Mouse (Mus musculus): Measurements from ENCODE around the gene Gdf15.

The Gdf15 gene

DNA sequence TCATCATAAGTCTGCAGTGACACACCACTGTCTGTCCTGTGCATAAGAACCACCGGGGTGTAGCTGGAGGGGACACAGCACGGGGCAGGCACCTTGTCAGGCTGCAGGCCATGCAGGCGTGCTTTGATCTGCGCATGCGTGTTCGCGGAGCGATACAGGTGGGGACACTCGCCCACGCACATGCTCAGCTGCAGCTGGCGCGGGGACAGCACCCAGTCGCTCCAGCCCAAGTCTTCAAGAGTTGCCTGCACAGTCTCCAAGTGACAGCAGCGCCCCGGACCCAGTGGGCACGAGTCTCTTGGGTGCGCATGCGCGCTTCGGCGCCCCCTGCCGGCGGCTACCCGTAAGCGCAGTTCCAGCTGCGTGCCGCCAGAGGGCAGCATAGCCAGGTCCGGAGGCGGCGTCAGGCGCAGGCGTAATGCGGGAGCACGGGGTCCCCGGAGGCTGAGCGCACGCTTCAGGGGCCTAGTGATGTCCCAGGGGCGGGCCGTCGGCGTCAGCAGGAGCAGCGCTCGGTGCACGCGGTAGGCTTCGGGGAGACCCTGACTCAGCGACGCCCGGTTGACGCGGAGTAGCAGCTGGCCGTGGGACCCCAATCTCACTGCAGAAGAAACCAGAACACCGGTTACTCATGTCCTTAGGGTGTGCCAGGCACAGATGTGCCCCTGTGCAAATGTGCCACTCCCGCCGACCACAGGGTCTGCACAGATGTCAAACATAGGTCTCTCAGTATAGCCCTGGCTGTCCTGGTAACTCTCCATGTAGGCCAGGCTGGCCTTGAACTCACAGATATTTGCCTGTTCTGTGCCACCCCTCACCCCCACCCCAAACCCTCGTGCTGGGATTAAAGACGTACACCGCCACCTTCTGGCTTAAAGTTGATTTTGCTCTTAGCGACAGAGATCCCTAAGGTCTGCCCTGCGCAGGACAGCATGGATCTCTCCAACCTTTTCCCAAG, 2.4 kb downstream of the Gdf15 start:
- peak; percentile 97 for DNase-seq (ENCODE audit: low read depth, low spot score)

DNA sequence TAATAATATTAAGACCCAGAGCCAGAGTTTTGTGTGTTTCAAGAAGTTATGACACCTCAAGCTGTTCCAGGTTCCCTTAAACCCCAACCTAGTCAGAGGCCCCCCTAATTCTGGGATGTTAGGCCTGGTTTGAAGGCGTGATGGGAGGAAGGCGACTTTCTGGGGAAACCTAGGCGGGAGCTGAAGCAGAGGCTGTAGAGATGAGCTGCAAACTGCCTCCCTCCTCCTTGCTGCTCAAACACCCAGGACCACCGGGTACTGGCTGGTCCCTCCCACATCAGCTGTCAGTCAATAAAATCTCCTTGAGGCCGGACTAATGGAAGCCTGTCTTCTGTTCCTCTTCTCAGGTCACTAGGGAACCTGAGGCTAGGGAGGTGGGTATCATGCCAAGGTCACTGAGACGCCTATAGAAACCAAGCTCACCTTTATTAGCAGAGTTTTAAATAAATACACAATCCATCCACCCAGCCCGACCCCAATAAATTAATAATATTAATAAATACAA, 3.2 kb downstream of the Gdf15 start:
- no peak for DNase-seq (ENCODE audit: low read depth, low spot score)

DNA sequence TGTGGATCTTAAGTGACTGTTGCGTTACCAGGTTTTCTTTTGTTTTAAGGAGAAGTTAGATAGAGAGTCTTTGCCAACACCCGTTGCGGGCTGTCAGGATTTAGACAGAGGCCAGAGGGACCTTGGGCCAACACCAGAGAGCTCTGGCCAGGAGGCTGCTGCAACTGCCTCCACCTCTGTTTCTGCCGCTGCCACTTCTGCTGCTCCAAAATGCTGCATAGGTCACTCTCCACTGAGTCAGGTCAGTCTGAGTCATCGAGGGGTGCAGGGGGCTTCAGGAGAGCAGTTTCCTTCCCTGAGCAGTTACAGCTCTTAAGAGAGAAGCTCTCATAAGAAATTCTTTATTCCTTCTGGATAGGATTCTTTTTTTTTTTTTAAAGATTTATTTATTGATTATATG, 5.2 kb downstream of the Gdf15 start:
- DNase-seq (ENCODE audit: low read depth, low spot score), result no peak

DNA sequence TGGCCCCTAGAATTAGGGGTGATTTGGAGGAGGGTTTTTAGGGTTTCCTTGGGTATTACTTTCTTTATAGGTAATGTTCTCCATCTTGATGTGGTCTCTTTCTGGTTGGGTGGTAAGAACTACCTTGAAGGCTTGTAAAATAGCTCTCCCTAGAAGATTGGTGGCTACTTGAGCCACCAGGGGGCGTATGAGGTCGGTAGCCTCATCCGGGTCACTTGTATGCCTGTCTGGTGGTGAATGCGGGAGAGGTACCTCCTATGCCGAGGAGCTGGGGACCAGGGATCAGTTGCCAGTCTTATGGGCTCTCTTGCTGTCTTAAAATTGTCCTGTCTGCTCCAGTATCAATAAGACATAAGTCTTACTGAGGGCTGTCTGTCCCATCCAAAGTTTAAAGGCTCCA, 7.2 kb downstream of the Gdf15 start:
- DNase-seq (ENCODE audit: low read depth, low spot score), result peak; percentile 61

DNA sequence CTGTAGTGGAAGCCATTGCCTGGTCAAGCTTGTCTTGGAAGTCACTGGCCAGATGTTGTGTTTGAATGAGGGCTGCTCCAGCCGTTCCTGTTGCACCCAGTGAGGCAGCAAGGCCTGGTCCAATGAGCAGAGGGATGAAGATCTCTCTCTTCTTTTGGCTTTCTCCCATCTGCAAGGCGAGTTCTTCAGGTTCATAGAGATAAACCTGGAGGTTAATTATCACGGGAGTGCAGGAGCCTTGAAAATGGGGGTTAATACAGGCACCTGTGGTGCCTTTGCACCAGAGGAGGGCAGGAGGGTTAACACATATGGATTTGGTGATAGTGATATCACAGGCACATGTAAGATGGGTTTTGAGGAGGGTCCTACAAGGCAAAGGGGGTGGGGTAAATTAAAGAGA, 10.0 kb downstream of the Gdf15 start:
- no peak for DNase-seq (ENCODE audit: low read depth, low spot score)

DNA sequence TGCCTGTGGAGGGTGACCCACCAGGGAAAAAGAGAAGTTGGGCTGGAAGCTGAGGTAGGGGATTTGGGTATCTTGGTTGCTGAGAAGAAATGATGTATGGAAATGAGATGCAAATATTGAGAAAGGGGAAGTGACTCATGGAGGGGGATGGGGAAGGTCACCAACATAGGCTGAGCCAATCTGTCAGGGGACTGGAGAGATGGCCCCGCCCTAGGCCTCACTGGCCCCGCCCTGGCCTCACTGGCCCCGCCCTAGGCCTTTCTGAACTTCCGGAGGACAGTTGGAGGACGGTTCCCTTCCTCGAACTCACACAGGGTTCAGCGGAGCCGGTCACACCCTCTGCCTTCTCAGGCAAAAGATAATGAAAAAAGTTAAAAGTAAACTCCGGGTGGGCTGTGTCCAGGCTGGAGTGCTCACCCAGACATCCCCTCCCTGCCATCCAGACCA, 13.3 kb downstream of the Gdf15 start:
- peak; percentile 91 for DNase-seq (ENCODE audit: low read depth, low spot score)

DNA sequence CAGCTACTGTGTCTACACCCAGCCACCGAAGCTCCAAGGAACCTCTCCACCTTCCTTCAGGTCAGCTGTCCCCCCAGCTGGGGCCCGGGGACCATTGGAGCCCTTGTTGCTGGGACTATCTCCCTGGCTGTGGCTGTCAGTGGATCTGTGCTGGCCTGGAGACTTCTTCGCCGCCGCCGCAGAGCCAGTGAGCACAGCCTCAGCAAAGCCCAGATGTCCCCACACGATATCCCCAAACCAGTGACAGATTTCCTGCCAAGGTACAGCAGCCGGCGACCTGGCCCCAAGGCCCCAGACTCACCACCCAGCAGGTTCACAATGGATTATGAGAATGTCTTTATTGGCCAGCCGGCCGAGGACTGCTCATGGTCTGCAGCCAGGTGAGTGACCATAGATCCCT, 14.3 kb downstream of the Gdf15 start:
- no peak for DNase-seq (ENCODE audit: low read depth, low spot score)

DNA sequence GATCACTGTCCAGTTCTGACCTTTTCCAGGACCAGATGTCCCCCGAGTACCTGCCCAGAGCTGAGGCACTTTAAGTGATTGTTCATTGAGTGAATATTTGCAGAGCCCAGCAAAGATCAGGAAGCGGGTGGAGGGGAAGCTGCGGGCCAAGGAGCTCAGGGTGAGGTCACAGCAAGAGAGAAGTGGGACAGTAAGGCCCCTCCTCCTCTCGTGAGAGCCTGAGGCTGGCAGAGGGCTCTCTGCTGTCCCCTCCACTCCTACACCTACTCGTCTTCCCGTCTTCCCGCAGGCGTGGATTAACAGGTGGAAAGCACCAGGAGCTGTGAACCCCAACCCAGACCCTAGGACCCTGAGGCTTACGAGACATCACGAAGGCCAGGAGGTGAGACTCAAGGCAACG, 15.6 kb downstream of the Gdf15 start:
- no peak for DNase-seq (ENCODE audit: low read depth, low spot score)

DNA sequence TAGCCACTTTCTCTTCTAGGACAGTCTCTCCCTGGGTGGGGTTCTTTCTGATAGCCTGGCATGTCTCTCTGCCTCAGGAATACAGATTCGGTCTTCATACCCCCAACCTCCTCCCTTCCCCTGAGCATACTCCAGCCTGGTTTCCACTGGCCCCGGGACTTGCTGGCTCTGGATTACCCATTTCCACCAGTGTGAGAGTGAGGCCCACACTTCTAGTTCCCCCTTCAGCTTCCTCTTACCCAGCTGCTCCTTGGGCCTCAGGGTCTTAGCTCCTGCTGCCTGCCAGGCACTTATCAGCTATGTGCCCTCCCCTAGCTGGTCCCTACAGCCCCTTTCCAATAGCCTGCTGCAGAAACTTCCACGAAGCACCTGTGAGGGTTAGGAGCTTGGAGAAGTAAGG, 16.4 kb downstream of the Gdf15 start, which contains the start of gene Lrrc25:
Lrrc25 (plus strand) TSS at position 262 of the 400 bp plus-strand sequence.
- no peak for DNase-seq (ENCODE audit: low read depth, low spot score)

DNA sequence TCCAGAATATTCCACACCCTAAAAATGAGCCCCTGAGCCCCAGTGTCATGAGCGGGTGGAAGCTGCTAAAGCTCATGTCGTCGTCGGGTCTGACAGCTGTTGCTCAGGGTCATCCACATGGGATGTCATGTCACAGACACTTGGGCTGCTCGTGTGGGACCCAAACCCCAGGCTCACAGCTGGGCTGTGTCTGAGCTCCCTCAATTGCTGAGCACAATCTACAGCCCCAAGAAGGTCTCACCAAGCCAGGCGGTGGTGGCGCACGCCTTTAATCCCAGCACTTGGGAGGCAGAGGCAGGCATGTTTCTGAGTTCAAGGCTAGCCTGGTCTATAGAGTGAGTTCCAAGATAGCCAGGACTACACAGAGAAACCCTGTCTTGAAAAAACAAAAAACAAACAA, 17.0 kb downstream of the Gdf15 start:
- no peak for DNase-seq (ENCODE audit: low read depth, low spot score)

DNA sequence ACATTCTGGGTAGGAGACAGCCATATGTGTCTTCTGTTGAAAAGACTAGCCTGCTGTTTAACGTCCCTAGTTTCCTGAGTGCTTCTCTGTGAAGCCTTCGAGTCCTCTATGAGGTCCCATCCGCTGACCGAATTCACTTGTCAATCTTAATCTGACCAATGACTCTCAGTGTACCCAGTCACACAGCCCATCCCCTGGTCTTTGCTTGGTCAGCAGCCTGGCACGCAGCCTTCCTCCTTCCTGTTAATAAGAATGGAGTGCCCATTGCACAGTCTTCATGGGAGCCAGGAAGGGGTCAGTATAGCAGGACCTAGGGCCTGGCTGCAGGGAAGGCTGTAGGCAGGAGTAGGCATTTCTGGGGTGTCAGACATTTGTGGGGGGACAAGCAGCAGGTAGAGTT, 17.8 kb downstream of the Gdf15 start:
- no peak for DNase-seq (ENCODE audit: low read depth, low spot score)

DNA sequence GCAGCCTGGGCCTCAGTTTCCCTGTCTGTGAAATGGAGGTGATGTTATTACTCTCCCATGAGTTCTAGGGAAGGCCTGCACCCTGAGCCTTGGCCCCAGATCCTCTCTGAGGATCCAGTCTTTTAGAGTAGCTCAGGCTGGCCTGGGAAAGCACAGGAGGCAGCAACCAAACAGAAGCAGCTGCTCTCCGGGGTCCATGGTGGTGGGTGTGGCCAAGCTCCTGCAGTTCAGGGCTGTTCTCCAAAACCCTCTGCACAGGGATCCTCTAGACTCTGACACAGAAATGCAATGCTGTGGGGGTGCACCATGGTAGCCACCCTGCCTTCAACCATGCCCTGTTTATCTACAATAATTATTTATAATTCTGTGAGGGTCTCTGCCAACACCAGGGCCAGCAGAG, 18.5 kb downstream of the Gdf15 start:
- DNase-seq (ENCODE audit: low read depth, low spot score), result peak; percentile 28

DNA sequence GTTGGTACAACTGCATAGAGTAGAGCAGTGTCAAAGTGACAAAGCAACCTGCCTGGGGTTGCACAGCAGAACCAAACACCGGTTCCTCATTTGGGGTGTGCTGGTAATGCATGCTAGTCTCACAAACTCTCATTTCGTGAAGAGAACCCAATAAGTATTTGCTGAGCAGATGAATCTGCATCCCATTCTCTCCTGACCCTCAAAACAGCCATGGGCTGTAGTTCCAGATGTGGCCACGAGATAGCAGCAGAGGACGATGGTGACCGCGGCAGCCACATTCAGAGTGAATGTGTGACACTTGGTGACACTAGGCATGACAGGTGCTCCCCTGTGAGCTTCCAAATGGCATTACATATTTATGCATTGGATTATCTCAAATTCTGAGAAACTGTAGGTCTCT, 20.4 kb downstream of the Gdf15 start:
- DNase-seq (ENCODE audit: low read depth, low spot score), result peak; percentile 87

DNA sequence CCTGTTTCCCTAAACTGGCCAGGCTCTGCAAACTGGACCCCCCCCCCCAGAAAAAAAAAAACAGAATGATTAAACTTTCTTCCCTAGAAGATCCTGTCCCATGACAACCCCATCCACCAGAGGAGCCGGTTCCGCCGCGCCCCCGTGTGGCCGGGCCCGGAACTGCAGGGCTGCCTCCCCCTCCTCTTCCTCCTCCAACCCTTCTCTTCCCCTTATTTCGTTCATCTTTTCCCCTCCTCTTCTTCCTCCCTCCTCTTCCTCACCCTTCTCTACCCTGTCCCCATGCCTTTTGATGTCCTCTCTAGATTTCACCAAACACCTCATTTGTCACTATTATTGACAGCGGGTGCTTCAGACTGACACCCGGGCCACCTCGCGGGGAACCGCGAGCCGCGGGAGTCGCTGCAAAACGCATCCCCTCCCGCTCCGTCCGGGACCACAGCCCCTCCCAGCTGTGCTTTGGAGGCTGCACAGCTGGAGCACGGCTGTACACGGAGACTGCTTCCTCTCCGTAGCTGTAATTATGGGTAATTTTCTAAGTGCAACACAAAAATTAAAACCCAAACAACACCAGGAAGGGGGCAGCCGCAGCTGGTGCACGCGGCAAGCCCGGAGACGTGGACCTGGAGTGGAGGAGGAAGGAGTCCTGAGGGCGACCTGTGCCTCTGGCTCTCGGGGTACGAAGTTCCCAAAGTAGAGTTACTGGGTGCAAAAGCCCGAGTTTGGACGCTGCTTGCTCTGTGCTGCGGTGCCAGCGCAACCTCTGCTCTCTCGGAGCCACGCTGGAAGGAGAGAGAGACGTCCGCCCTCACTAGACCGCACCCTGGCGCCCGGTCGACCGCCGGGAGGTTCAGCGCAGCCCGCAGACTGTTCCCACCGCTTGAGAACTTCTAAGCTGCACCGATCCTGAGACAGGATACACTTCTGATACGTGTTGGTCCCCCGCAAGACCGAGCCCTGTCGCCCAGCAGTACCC, 21.2 kb downstream of the Gdf15 start:
- DNase-seq (ENCODE audit: low read depth, low spot score), result peak; percentile 74

DNA sequence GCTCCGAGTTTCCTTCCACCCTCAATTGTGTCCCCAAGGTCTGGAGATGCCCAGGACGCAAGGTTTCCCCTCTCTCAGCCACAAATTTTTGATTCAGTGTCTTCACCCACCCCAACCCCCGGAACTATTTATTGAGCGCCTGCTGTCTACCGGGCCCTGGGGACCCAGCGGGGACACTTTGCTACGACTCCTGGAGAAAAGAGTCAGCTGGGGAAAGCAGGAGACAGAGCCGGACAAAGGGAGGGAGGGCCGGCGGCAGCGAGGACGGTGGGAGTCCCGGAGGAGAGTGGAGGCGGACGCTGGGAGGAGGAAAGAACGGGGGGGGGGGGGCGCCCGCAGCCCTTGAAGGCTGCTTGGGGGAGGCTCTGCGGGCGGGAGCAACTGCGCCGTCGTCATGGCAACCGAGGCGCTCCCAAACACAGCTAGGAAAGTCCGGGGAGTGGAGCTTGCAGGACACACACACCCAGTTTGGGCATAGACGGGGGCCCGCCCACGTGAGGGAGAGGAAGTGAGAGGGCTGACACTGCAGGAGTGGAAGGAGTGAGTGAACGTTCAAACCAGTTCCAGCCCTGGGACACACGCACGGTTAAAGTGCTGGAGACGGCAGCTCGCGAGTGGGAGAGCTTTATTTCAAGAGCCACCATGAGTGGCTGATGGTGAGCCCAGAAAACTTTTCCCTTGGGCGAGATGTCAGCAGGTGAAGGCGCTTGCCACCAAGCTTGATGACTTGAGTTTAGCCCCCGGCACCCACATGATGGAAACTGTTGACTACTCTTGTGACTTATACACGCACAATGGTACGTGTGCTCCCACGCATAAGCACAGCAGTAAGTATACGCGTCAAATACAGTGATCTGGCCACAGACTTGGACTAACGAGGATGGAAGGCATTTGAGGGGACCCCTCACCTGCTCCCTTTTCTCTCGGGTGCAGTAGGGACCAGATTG, 22.1 kb downstream of the Gdf15 start:
- DNase-seq (ENCODE audit: low read depth, low spot score), result peak; percentile 96

DNA sequence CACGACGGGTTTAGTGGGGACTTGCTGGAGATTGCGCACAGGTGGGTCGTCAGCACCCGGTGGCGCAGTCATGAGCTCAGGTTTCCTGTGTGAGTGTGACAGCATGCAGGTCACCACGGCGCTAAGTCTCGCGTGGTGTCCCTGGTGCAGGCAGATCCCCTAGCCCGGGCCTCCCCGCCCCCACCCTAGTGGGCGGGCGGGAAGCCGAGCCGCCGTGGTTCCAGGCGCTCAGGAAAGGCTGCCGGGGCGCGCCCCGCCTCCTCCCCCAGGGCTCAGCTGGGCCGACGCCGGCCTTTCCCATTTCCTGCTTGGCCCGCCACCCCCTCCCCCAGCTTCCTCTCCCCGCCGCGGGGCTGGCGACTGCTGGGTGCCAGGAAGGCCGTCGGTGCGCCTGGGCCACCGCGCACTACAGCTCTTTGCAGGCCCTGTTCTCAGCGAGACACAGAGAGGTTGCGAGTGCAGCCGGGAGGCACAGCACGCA, 22.8 kb downstream of the Gdf15 start:
- DNase-seq (ENCODE audit: low read depth, low spot score), result peak; percentile 97

DNA sequence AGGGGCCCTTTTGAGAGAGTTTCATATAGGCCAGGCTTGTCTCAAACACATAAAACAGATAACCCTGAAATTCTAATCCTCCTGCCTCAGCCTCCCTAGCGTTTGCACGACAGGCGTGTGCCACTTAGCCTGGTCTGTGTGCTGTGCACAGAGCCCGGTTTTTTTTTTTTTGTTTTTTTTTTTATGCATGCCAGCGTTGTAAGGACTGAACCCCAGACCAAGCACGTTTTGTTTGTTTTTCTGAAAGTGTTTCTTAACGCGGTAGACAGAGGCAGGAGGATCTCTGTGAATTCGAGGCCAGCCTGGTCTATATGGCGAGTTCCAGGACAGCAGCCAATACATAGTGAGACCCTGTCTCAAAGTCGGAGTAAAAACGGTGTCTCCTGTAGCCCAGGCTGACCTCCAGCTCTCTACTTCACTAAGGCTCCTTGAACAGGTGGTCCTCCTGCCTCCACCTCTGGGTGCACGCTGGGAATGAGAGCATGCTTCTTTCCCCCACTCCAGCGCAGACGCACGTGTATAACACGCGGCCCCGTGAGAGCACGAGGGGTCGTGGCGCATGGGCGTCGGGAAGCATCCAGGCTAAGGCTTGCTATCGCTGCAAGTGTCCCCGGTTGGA, 23.4 kb downstream of the Gdf15 start, which contains the start of gene Ssbp4:
Ssbp4 (minus strand) TSS at position 124 of the 619 bp plus-strand sequence.
- DNase-seq (ENCODE audit: low read depth, low spot score), result no peak

DNA sequence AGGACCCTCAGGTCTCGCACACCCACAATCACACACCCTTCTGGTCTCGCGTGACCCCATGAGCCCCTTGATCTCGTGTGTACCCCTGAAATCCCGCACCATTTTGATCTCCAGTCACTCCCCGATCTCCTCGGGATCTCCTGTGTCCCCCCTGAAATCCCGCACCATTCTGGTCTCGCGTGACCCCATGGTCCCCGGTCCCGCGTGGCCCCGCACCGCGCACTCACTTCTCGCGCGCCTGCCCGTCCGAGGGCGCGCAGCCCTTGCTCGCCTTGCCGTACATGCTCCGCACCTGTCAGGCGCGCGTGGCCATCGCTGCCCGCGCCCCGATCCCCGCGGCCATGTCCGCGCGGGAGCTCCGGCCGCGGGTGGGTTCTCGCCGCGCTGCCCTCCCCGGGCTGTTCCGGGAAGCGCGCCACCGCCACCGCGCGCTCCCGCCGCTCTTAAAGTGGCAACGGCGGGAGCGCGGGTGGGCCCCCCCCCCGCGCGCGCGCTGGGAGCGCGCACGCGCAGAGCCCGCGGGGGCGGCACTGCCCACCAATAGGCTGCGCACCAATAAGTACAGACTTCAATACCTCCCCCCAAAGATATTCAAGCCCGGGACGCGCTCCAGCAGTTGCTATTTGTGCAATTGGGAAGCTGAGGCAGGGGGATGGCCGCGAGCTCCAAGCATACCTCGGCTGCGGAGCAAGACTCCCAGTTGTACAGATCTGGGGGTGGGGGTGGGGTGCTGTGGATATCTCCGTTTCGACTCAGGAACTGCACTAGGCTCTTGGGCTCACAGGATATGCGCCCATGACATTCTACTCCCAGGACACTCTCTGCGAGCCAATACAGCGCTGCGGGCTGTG, 24.1 kb downstream of the Gdf15 start:
- DNase-seq (ENCODE audit: low read depth, low spot score), result peak; percentile 94

DNA sequence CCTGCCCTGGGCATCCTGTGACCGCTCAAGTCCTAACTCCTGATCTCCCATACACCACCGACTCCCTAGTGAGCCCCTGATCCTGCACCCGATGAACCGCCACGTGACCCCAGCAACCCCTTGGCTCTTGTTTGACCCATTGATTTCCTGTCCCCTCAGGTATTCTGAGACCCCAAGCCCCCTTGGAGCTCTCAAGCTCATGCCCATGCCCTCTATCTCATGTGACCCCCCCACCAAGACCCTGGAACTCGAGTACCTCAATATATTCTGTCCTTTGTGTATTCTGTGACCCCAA, 24.7 kb downstream of the Gdf15 start:
- DNase-seq (ENCODE audit: low read depth, low spot score), result peak; percentile 45

Measured in ES-CJ7 (cell line).